In genomic region chr2:152338319-152338718, GRCm38 (mm10) we compare ENCODE assay signal across 15 mouse cellular contexts. TPM values are rescaled to one million over a fixed set of nuclear protein-coding genes. Genes with fewer than 3 reads are reported as not detected.
"Had no signal": no experiment of that assay in that cellular context is flagged by ENCODE, and none has a peak within 500 bp of the region (broad histone marks: within the 10 kb centered on the region; RNA-seq: fewer than 3 reads in every experiment).

No protein-coding gene starts in this region.

- DNase-seq: layer of hippocampus, postnatal 36 days; lung, adult 18-20 months; lung, postnatal 36 days; midbrain, embryonic 14.5 days; retina, postnatal 1 day; right cerebral cortex, postnatal 4 days; thymus, adult 2 months; thymus, postnatal 25 days had no signal

- H3K27ac ChIP-seq: limb, embryonic 15.5 days; liver, embryonic 14.5 days; midbrain, embryonic 10.5 days; neural tube, embryonic 12.5 days; stomach, embryonic 15.5 days had no signal

- H3K4me3 ChIP-seq: limb, embryonic 15.5 days; midbrain, embryonic 10.5 days; neural tube, embryonic 12.5 days; stomach, embryonic 15.5 days had no signal

- H3K4me1 ChIP-seq: neural tube, embryonic 12.5 days had no signal

- H3K27me3 ChIP-seq: limb, embryonic 15.5 days; neural tube, embryonic 12.5 days; stomach, embryonic 15.5 days had no signal

- H3K9ac ChIP-seq: limb, embryonic 15.5 days; liver, embryonic 14.5 days; neural tube, embryonic 12.5 days; stomach, embryonic 15.5 days had no signal

- H3K36me3 ChIP-seq: limb, embryonic 15.5 days; midbrain, embryonic 10.5 days; neural tube, embryonic 12.5 days; stomach, embryonic 15.5 days had no signal

- H3K4me2 ChIP-seq: limb, embryonic 15.5 days; neural tube, embryonic 12.5 days; stomach, embryonic 15.5 days had no signal

- H3K9me3 ChIP-seq: limb, embryonic 15.5 days; midbrain, embryonic 10.5 days; neural tube, embryonic 12.5 days; stomach, embryonic 15.5 days had no signal

RNA-seq across cellular contexts. Expression of gene Nrsn2, which starts 38.1 kb away (rescaled TPM):
- polyA plus RNA-seq: liver, embryonic 14.5 days; spleen, adult 2 months; urinary bladder, adult 2 months had no signal
